Mouse (Mus musculus): ENCODE results near the gene Gdf7.

The Gdf7 gene

DNA sequence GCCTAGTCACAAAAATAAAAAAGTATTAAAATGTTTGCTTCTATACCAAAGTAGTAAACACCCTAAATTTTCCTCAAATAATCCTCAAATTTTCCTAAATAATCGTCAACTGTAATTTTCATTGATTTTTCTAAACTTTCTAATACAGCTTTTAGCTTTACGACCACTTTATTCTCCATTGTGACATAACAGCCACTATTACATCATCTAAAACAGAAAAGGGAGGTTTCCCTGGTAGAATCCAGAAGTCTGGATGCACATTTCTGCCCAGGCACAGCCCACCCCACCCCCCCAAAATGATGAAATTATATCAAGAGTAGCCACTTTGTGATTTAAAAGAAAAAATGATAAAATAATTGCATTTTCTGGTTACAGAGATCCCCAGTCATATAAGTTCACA lies 5.6 kb downstream of the Gdf7 start:
- DNase-seq: no peak

GRCm38 (mm10) chr12:8295307-8295913 lies 6.3 kb downstream of the Gdf7 start:
- DNase-seq: no peak

GRCm38 (mm10) chr12:8291157-8291853 lies 10.4 kb downstream of the Gdf7 start:
- no peak for DNase-seq

GRCm38 (mm10) chr12:8289499-8289898 lies 12.3 kb downstream of the Gdf7 start:
- DNase-seq: no peak

GRCm38 (mm10) chr12:8289099-8289498 lies 12.7 kb downstream of the Gdf7 start:
- no peak for DNase-seq

DNA sequence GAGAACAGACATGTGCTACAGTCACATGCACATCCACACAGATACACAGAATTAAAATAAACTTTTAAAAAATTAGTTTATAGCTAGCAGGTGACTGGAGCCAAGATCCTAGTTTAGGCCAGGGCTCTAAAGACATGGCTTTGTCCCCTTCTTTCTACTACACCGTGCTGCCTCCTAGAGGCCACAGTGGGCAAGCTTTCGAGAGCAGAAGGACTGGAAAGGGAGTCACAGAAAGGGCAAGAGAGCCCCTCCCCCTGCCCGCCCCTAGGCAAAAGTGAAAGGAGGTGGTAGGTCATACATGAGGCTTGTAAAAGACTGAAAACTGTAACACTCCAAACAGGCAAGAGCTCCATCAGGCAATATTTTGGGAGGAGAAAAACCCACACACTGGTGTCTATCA lies 13.8 kb downstream of the Gdf7 start:
- no peak for DNase-seq

DNA sequence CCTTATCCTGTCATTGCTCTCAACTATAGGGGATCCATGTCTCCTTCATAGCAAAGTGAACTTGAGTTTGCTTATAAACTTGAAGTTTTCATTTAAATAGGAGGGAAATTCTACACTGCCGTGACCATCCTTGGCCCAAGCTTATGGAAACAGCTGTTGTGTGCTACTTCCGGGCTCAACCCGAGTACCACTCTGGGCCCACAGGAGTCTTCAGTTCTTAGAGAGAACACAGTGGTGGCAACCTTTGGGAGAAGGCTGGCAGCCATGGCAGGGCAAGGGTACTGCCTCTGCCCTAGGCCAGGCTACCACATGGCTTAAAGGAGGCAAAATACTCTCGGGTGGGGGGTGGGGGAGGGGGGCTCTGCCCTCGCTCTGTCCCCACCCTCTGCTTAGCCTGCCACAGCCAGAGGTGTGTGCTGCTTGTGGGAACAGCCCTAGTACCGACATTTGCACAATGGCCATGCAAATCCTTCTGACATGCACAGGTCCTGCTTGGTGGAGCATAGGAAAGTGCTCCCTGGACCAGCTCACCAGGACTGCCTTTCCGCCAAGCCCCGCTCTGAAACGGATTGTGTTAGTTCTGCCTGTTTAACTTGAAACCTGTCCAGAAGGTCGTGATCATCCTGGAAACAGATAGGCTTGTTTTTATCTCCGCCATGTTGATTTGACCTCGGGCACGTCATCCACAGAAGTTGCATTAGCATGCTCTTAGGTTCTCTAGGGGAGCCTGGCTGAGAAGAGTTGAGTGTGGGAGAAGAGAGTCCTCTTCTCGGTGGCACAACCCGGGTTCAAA lies 20.3 kb downstream of the Gdf7 start:
- no peak for DNase-seq

DNA sequence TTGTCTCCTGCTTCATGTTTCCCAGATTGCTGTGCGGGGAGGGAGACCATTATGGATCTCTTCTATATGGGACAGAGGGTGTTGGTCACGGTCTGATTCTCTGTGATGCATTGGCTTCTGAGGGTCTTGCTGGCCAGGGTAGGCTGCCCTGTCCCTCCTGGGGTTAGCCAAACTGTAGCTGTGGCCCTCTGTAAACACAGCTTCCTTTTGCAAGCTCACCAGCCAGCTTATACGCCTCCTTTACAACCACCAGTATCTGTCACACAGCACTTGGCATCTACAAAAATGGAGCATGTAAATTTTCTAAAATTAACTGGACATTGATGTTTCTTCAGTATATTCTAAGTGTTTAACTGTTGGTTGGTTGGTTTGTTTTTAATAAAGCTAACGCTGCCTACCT lies 26.3 kb downstream of the Gdf7 start:
- DNase-seq: no peak

- DNase-seq: no peak
Measured at GRCm38 (mm10) chr12:8273471-8274171, 28.1 kb downstream of the Gdf7 start.

DNA sequence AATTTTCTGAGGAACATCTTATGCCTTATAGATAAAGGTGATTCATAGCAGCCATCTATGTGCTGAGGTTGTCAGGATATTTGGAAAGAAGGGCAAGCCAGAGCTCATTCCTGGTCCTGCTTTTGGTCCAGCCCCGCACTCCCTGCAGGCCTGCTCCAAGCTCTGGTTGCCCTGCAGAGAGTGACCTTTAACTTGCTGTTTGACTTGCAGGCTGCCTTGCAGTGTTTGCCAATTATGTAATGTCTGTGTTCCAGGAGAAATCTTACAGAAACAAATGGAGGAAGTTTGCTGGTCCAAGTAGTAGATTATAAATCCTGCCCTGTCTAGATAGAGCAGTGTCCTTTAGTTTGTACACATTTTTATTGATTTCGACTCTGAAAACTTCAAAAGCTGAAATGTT lies 30.3 kb downstream of the Gdf7 start:
- no peak for DNase-seq

GRCm38 (mm10) chr12:8269627-8270026 lies 32.1 kb downstream of the Gdf7 start:
- DNase-seq: no peak

- DNase-seq: no peak
Measured at GRCm38 (mm10) chr12:8266311-8266710, 35.4 kb downstream of the Gdf7 start.

DNA sequence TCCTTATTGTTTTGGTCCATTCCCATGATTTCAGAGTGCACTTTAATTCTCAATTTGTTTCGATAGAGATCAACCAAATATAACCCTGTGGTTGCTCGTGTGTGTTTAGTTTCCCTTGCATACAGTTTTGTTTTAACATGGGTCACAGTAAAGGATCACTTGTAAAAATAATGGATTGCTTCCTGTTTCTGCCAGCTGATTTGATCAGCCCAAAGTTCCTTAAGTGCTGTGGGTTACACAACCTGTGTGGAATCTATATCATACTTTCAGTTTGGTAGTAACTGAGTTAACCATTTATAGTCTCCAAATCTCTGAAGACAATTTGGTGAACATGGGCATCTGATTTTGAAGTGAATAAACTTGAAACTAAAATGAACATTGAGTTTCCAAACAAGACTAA lies 41.5 kb downstream of the Gdf7 start:
- no peak for DNase-seq
